Mouse (Mus musculus) layer of hippocampus, adult 11-12 months (tissue): Measurements from ENCODE around the gene Apc2.

ENCODE experiments used
- DNase-seq: peaks from one replicate; pipeline ENCODE4 v3.0.0; 2022; ENCODE audit warnings: low spot score

Apc2 gene

DNA sequence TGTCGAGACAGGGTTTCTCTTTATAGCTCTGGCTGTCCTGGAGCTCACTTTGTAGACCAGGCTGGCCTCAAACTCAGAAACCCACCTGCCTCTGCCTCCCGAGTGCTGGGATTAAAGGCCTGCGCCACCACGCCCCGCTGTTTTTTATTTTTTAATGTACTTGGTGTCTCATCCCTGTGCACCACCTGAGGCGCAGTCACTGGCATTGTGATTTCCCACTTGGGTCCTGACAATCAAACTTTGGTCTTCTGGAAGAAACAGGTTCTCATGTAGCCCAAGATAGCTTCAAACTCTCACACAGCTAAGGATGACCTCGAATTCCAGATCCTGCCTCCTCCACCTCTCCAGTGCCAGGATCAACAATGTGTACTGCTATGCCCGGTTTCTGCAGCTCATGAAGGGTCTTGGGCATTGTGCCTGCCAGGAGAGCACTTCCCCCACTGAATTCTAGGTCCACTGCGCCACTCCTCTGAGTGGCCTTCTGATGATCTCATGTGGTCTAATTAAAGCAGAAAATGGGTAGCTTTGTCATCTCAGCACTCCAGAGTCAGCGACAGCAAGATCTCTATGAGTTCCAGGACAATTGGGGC lies 32.9 kb upstream of the Apc2 start:
- no peak for DNase-seq

DNA sequence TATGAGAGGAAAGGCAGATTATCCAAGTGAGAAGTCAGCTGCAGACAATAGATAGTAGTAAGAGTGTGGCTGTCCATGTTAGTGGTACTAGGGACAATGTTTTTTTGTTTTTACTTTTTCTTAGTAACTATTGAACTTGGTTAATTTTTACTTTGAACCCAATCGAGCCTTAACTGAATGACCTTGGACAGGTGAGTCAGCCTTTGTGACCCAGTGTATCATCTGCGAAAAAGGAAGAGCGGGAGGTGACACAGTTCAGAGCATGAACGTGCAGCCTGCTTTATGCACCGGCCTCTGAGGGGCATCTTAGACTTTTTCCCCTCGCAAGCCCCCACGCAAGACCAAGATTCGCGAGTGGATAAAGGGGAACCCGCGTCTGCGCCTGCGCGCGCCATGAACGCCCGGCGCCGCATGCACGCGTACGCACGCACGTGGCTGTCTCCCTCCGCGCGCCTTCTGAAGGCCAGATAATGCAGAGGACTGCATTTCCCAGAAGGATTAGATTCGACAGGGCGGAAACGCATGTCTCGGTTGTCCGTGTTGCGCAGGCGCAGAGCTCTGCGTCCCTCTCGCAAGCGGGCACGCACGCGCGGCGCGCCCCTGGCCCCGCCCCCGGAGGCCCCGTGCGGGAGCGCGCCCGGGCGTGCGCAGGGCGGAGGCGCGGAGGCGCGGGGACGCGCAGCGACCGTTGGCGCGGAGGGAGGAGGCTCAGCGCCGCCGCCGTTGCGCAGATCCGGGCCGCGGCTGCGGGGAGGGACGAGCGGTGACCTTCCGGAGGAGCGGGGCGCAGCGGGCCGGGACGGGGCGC lies 31.2 kb upstream of the Apc2 start:
- DNase-seq: peak; percentile 99

DNA sequence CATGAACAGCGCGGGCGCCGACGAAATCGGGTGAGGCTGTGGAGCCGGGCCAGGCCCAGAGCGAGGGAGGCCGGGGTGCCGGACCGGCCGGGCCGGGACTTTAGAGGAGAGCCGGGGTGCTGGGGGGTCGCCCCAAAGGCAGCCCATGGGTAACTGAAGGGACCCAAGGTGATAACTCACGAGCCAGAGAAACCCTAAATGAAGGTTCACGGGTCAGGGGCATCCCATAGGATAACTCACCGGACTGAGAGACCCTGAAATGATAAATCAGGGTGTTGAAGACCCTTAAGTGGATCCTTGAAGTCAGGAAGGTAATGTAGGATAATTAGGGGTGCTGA lies 30.7 kb upstream of the Apc2 start:
- DNase-seq: no peak

DNA sequence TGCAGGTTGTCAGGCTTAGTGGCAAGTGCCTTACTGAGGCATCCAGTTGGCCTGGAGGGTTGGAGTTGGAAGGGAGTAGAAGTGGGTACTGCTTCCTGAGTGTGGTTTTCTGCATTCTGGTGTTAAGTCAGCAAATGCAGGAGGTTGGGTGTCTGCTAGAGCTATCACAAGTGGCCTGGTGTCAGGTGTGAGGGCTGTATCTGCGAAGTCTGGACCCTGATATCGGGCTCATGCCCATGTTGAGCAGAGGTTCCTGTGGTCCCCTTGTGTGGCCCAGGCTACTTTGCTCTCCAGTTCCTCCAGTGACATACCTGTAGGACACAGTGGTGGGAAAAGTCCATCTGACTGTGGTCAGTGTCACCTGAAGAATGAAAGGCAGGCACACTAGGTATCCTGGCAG lies 25.7 kb upstream of the Apc2 start:
- no peak for DNase-seq

DNA sequence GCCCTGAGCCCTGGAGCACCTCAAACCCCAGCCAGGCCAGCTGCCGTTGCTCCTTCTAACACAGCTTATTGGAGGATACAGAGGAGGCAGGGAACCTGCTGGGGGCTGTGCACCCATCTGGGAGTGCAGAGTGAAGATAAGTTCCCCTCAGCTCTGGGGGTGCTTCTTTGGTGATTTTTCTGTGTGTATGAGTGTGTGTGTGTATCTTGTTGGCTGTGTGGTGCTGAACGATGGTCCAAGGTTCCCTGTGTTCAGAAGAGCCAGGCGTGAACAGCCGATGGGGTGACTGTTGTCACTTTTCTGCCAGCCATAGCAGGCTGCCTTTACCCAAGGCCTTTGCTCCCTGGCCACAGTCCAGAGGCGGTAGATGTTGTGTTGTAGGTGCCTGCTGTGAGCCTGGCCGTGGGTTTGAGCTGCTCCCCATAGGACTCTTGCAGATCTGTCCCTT lies 25.0 kb upstream of the Apc2 start:
- no peak for DNase-seq

DNA sequence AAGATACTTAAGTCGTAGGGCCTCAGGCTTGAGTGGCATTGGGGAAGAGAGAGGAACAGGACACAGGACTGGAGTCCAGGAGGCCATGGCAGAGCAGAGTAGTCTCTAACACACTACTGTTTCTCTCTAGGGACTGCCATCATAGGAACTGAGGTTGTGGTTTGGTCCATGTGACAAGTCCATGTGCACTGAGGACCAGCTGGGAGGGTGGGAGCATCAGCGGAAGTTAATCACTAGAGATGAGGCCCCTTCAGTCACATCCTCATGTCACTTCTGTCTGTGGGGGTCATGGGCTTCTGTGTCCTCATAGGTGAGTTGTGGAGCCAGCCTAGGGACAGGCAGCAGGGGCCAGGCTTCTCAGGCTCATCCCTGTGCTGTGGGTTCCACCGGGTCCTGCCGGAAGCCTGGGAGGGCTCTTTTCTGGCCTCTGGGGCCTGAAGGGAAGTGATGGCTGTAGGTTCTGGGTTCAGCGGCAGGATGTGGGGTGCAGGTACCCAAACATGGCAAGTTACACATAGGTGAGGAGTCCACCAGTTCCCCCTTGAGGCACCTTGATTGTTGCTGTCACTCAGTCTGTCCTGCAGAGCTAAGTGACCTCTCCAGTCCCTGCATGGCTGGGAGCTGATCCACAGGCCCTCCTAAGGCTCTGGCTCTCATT lies 24.5 kb upstream of the Apc2 start:
- DNase-seq: no peak

DNA sequence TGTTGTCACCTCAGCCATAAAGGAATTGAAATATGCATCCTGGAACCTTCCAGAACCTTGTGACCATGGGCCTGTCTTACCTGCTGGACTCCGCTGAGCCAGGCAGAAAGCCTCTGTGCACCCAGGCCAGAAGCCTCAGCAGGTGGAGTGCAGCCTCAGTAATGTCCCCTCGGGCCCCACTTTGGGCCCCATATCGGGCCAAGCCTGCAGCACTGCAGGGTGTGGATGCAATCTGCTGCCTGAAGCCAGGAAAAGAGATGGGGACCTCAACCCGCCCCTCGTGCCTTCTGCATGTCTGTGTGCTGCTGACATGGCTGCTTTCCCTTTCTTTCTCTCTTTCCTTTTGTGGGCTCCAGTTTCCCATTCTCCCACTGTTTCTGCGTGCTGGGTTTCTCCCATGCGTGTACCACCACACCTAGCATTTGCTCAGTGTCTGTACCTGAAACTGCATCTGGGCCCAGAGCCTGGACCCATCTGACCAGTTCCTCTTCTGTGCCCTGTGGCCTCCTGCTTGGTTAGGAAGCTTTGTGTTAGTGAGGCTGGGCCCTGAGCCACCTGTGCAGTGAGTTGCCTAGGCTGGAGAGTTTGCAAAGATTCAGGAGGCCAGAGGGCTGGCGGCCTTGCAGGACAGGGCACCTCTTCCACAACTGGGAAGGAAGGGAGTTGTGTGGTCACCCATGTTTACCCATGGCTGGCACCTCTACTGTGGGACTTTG lies 23.7 kb upstream of the Apc2 start:
- no peak for DNase-seq

DNA sequence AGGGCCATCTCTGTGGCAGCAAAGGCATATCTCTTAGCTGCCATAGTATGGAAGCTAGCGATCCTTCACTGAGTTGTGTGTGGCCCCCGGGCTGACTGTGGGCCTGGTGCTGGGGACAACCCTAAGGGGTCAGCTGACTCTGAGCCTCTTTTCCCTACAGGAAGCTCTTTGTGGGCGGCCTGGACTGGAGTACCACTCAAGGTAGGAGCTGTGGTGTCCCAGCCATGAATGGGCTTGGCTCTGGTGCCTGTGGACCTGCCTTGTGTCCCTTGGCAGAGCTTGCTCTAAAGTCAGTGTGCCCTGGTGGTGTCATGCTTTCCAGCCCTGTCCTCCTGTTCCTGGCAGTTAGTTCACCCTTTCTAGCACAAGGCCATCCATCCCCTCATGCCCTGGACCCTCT lies 21.9 kb upstream of the Apc2 start:
- no peak for DNase-seq

DNA sequence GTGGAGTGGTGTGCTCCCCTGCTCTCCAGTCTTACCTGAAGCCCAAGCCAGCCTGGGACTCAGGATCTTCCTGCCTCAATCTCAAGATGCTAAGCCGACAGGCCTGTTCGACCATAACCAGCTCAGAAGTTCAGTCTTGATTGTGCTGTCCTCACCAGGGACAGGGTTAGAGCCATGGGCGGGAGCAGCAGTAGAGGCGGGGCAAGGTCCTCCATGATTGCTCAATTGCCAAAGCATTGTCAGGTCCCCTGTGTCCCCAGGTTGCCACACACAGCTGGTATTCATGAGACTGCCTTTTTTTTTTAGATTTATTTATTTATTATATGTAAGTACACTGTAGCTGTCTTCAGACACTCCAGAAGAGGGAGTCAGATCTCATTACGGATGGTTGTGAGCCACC lies 19.5 kb upstream of the Apc2 start:
- no peak for DNase-seq

DNA sequence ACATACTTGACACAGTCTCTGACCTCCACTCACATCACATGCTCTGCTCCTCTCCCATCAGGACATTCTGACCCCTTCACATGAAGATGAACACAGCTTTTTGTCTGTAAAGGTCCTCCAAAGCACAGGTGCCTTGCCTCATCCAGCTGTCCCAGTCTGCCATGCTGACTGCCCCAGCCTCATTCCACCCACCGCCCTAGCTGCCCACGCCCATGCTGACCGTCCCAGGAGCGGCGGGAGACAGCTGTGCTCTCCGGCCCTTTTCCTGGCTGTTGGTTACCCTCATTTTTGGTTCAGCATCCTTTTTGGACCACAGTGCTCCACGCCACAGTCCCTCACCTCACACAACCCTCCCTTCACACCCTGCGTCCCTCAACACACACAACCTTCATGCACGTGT lies 17.4 kb upstream of the Apc2 start:
- DNase-seq: no peak

DNA sequence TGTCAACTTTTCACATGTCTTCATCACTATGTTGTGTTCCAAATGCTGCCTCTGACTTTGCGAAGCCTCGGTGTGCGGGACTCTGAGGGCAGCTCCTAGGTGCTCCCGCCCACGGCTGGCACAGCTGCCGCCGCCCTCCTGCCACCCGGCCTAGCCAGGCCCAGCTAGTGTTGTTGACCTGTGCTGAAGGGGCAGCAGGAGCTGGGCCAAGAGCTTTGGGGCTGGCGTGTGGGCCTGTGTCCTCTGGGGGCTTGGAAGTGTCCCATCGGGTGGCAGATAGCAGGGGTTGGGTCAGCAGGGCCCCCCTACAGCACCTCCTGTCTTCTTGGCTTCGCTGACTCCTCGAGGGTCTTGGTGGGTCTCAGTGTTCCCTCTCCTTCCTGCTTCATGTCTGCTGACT lies 16.5 kb upstream of the Apc2 start:
- no peak for DNase-seq

DNA sequence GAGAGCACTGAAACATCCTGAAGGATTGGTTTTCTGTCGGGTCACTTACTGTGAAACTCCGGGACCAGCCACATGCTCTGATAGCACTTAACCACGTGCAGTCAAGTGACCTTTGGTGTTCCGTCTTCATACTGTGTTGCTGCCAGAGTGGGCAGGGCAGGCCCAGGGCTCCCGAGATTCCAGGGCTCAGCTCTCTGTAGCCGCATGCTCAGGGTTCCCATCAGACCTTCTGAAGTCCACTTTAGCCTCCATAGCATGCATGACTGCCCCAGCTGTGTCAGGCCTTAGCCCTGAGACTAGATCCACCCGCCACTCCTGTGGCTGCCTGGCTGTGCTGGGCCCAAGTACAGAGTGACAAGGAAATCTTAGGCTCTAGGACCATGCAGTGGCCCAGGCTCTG lies 14.5 kb upstream of the Apc2 start:
- no peak for DNase-seq

DNA sequence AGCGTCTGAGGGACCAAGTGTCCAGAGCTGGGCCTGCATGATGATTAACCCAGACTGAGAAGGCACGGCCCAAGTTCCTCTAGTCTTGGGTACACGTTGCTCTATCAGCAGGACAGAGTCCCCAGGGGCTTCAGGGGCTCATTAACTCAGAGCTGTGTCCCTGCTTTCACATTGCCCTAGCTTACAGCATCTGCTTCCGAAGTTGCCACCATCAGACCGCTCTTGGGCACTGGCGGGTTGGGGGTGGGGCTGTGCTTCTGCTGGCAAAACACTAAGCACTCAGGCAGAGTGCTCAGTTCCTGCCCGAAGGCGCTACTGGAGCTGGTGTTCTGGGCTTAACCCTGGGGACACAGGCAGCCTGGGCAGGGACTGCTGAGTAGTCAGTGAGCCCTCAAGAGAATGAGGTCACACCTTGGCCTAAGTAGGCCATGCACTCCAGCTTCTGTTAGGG lies 13.8 kb upstream of the Apc2 start:
- DNase-seq: no peak

DNA sequence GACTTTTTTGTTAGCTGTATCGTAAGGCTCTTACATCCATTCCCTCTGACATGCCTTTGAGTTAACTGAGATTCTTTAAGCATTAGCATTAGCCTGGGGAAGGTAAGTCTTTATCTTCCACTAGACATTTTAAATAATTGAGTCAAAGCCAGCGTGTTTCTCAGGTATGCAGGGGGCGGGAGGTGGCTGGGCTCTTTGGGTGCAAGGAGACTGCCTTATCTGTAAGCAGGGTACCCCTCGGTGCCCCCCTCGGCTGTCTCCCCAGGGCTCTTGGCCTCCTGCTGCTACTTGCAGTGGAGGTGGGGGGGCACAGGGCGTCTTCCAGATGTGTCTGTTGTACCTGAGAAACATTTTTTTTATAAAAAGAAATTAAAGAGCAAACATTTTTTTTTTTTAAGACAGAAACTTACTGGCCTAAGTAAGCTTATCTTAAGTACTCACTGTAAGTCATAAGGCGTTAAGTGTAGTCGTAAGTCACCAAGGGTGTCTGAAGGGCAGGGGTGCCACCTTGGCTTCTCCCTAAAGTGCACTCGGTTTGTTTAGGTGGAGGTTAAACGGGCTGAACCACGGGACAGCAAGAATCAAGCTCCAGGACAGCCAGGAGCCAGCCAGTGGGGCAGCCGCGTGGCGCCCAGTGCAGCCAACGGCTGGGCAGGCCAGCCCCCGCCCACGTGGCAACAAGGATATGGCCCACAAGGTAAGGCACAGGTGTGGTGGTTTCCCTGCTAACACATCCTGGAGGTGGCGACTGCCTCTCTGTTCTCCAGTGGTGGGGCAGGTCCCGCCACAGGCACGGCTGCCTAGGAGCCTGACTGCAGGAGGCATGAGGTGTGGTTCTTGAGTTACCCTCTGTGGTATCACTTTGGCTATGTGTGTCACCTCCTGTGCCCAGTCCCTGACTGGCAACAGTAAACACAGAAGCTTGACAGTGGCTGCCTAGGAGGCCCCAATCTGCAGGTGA lies 13.0 kb upstream of the Apc2 start:
- no peak for DNase-seq

DNA sequence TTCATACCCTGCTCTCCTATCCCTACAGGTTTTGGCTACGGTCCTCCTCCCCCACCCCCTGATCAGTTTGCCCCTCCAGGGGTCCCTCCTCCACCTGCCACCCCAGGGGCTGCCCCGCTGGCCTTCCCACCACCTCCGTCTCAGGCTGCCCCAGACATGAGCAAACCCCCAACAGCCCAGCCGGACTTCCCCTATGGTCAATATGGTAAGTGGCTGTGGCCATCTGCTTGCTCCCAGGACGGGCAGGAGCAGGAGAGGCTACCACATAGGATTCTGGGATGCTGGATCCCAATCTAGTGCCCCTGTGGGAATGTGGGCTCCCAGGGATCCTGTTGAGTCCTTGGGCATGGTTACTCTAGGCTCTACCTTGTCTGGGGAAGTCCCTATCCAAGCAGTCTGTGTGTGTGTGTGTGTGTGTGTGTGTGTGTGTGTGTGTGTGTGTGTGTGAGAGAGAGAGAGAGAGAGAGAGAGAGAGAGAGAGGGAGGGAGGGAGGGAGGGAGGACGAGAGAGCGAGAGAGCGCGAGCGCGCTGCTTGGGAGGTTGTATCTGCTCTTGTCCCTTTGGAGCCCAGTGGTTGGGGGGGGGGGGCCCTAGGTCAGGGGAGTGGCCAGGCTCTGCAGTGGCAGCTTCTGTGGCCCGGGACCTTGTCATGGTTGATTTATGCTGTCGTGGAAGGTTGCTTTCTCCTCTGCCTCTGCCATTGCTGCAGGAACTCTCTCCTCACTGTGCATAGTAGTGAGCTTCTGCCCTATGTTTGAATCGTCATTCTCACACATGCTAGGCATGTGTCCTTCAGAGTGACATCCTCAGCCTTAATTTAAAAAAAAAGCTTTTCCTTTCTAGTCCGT lies 10.3 kb upstream of the Apc2 start:
- DNase-seq: no peak

DNA sequence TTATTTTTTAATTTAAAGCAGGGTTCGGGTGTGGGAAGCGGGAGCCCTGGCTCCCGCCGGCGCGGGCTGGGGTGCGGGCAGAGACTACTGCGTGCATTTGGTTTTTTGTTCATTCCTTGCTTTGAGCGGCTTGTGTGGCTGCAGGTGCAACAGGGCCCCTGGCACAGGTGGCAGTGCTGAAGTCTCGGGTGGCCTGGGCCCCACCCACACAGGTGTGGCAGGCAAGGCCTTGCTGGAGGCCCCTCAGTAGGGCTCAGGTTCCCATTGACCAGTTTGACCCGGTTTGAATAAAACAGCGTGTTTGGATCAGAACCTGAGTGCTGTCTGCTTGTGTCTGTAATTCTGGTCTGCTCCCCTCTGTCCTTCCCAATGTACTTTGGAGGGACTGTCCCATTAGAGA lies 7.7 kb upstream of the Apc2 start:
- DNase-seq: no peak

DNA sequence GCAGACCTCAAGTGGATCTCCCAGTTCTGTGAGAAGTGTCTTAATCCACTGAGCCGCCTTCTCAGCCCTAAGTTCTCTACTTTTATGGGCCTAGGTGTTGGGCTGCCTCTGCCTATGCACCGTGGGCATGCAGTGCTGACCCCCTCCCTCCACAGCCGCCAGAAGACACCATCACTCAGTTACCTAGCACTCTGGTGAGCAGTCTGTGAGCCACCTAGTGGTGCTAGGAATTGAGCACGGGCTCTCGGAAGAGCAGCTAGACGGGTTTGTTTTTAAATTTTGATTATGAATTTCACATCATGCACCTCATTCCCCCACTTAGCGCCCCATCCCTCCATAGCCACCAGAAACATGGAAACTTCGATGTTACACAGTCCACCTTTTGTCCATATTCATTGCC lies 7.1 kb upstream of the Apc2 start:
- DNase-seq: no peak

DNA sequence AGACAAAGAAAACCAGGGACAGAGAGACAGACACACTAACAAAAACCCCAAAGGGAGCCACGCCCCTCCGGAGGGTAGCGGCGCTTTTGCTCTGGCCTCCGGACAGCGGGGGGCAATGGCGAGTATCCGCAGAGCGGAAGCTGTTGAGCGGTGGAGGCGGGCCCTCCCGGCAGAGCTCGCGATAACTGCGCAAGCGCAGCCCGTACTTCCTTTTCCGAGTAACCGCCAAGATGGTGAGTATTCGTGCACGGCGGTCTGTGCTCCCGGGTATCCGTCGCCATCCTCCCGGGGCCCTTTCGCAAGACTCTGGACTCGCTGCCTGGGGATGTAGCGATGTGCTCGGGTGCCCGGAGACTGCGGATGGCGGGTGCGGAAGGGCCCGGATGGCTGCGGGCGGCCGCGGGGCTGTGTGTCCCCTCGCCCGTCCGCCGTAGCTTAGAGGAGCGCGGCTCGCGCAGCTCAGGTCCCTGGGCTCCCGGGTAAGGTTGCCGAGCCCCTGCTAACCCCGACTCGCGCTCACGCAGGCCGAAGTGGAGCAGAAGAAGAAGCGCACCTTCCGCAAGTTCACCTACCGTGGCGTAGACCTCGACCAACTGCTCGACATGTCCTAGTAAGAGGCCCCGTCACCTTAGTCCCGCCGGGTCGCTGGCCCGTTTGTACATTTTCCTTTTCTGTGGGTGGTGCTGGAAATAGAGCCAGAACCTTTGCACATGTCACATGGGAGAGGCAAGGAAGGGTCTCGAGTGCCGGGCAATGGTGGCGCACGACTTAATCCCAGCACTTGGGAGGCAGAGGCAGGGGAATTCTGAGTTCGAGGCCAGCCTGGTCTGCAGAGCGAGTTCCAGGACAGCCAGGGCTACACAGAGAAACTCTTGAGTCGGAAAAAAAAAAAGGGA lies 3.3 kb upstream of the Apc2 start, which contains the start of gene Rps15:
Gene Rps15, plus strand, starts transcription at position 203 of the 896 bp plus-strand sequence.
- peak; percentile 93 for DNase-seq

DNA sequence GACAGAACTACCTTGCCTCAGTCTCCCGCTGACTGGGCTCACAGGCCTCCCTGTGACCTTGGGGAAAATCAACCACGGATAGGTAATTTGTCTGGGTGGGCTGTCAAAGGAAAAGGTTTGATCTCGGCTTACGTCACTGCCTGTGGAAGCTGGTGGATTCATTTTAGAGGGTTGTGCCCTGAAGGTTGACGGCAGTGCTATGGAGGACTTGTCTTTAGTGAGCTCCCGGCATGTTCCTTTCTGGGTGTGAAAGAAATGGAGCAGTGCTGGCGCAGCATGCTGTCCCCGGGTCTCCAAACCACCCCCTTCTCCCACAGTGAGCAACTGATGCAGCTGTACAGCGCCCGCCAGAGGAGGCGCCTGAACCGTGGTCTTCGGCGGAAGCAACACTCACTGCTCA lies 2.5 kb upstream of the Apc2 start:
- no peak for DNase-seq

DNA sequence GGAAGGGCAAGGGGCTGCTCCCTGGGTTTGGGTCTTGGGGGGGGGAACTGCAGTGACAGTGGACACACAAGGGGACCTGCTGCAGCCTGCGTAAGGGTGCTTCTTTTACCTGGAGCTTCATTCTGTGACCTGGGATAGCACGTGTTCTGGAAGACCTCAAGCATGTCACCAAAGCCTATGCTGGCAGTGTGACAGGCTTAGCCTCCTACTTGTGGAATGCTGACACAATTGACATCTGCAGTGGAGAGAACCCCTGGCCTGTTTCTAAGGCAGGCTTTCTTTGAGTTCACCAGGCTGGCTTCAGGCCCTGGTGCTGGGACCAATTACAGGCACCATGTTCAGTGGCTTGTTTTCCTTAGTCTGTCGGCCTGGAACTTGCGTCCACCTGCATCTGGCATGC lies 1.5 kb upstream of the Apc2 start:
- no peak for DNase-seq
